Mouse (Mus musculus) C2C12 (cell line): ENCODE measurements at regions not wholly inside any gene's neighbourhood (a gene's known extent, or its start where the extent isn't known, plus 50 kb on each side); places are given as distances from the start of the nearest gene placed in this dataset.

Source experiments
- CTCF ChIP-seq: IDR thresholded peaks from one replicate; pipeline ENCODE4 v1.5.1; 2011; ENCODE audit not compliant: control insufficient read depth, insufficient read depth, insufficient read length
- MAX ChIP-seq: IDR thresholded peaks from one replicate; pipeline ENCODE4 v1.6.1; 2011; ENCODE audit warnings: mild to moderate bottlenecking, control low read depth

- TF ChIP-seq CTCF (no peak), MAX (no peak)
Observed at GRCm38 (mm10) chr13:10653376-10654085, 292.9 kb upstream of the Chrm3 start.
